Mouse (Mus musculus) hindbrain, postnatal 0 days (tissue): ENCODE measurements around the gene Abhd18. TPM values are rescaled to one million over a fixed set of nuclear protein-coding genes. Genes with fewer than 3 reads are reported as not detected.
"Not testable (repeated sequence)": the region's sequence is repeated elsewhere in the genome, so short reads cannot be mapped to it uniquely, and the experiment has no call there.

Experiments
- ATAC-seq: fragments of 200-750 bp; cut with Nextera tagmentation; 2 replicates; pipeline ENCODE4 v1.8.0; 2017; ENCODE audit warnings: mild to moderate bottlenecking, moderate TSS enrichment, moderate library complexity
- DNase-seq: peaks from one replicate; pipeline ENCODE4 v3.0.0-alpha.2; 2015; ENCODE audit warnings: low spot score
- H3K27ac ChIP-seq: fragments of 300-500 bp; sonication (generic); 2 replicates; pipeline ENCODE4 v1.5.1; 2014; ENCODE audit warnings: mild to moderate bottlenecking
- H3K27me3 ChIP-seq: fragments of 300-500 bp; sonication (generic); 2 replicates; pipeline ENCODE4 v1.6.1; 2014; ENCODE audit warnings: low read length, mixed read lengths; ENCODE audit not compliant: insufficient read depth
- H3K36me3 ChIP-seq: fragments of 300-500 bp; sonication (generic); 2 replicates; pipeline ENCODE4 v1.6.1; 2014; ENCODE audit warnings: low read length, mixed read lengths; ENCODE audit not compliant: insufficient read depth
- H3K4me1 ChIP-seq: fragments of 300-500 bp; sonication (generic); 2 replicates; pipeline ENCODE4 v1.6.1; 2014; ENCODE audit warnings: antibody characterized with exemption, low read length, mixed read lengths; ENCODE audit not compliant: insufficient read depth
- H3K4me2 ChIP-seq: fragments of 300-500 bp; sonication (generic); 2 replicates; pipeline ENCODE4 v1.6.1; 2014; ENCODE audit warnings: low read depth, mild to moderate bottlenecking, low read length, moderate library complexity, mixed read lengths
- H3K4me3 ChIP-seq: fragments of 300-500 bp; sonication (generic); 2 replicates; pipeline ENCODE4 v1.5.1; 2014; ENCODE audit warnings: low read length
- H3K9ac ChIP-seq: fragments of 300-500 bp; sonication (generic); replicated peaks from 2 replicates; pipeline ENCODE4 v1.6.1; 2014; ENCODE audit warnings: mild to moderate bottlenecking, low read length, moderate library complexity, mixed read lengths
- H3K9me3 ChIP-seq: fragments of 300-500 bp; sonication (generic); 2 replicates; pipeline ENCODE4 v1.6.1; 2016; ENCODE audit warnings: low read length, mixed read lengths
- CTCF ChIP-seq: IDR thresholded peaks from 2 replicates; pipeline ENCODE4 v1.5.1; 2016; ENCODE audit warnings: antibody characterized with exemption, control low read depth, low read depth
- WGBS: fragments of 180-500 bp; shearing (Covaris S2); extraction: QIAGEN DNeasy Blood & Tissue Kit; methylation state at CpG from one replicate; pipeline ENCODE4 v1.1.7; 2014; 5-methylcytosine and 5-hydroxymethylcytosine counted together
- polyA plus RNA-seq: library from polyadenylated mRNA; unstranded; fragments of >200 nt; fragmentation: Nextera tagmentation; extraction: Ambion mirVana; gene quantifications from 2 replicates; pipeline ENCODE4 v1.2.1, GENCODE M21; 2015
- total RNA-seq: library from RNA; depleted of rRNA; stranded (reverse); fragments of >200 nt; gene quantifications from 2 replicates; pipeline ENCODE4 v1.2.3, GENCODE M21; 2014; rRNA removed

Abhd18 gene
- total RNA-seq (5.0 and 7.2 TPM in 2 replicates), polyA plus RNA-seq (8.6 and 13.1 TPM in 2 replicates)

- no CpG with 5 or more reads among the region's 4 CpGs for WGBS
- peak within 1 kb of the TSS; percentile 51 for H3K4me3 ChIP-seq
These were observed at the start of gene Abhd18 for GRCm38 (mm10) chr3:40846957-40847017. TSS of gene Abhd18 (plus strand) at chr3:40846970.

DNA sequence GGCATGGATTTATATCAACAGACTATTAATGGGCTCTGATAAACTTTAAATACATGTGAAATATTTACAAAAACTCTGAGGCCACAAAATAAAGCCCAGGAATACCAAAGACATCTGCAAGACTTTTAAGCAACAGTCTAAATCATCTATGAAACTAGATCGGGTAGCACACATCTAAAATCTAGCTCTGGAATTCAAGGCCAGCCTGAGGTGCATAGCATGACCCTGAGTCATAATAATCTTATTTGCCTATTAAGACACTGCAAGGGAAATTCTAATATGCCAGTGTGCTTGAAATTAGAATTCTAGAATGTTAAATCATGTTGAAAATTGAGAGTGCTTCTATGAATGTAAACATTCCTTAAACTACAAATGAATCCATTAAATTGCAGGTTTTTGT lies 48.7 kb upstream of the Abhd18 start:
- H3K36me3 ChIP-seq, result no peaks in the 10 kb centered on the region; the same call in 1 of the 2 replicates
- H3K4me1 ChIP-seq, result no peaks in the 10 kb centered on the region; the same call in 1 of the 2 replicates
- no peaks in the 10 kb centered on the region for H3K27me3 ChIP-seq
- H3K9ac ChIP-seq, result no peak overlapping the region
- no peak for TF ChIP-seq CTCF
- ATAC-seq (no peak), DNase-seq (no peak)
- H3K27ac ChIP-seq, result no peak overlapping the region
- H3K4me2 ChIP-seq, result no peak overlapping the region
- H3K4me3 ChIP-seq, result no peak overlapping the region
- no peaks in the 10 kb centered on the region for H3K9me3 ChIP-seq
- 84% methylated on average over 1 of the region's 1 CpGs for WGBS

More at GRCm38 (mm10) chr3:40846957-40847017, at the start of gene Abhd18:
- peak within 1 kb of the TSS; percentile 58 for H3K4me2 ChIP-seq
- not testable (repeated sequence) for ATAC-seq, H3K27me3 ChIP-seq, H3K4me1 ChIP-seq, H3K36me3 ChIP-seq, H3K9me3 ChIP-seq, DNase-seq
- peak within 1 kb of the TSS; percentile 82 for H3K27ac ChIP-seq
- H3K9ac ChIP-seq, result peak within 1 kb of the TSS; percentile 52

- H3K4me1 ChIP-seq, result no peaks in the 10 kb centered on the region; the same call in 1 of the 2 replicates
- ATAC-seq (peak; percentile 10; the same call in 1 of the 2 replicates), DNase-seq (peak; percentile 69)
- peak; percentile 65 for TF ChIP-seq CTCF
- no peak overlapping the region for H3K27ac ChIP-seq
- H3K9me3 ChIP-seq, result no peaks in the 10 kb centered on the region
- H3K9ac ChIP-seq, result no peak overlapping the region
- H3K27me3 ChIP-seq, result no peaks in the 10 kb centered on the region
- 40% methylated on average over 7 of the region's 7 CpGs for WGBS
- no peak overlapping the region for H3K4me2 ChIP-seq
- no peaks in the 10 kb centered on the region; the same call in 1 of the 2 replicates for H3K36me3 ChIP-seq
- no peak overlapping the region for H3K4me3 ChIP-seq
These were observed 48.3 kb upstream of the Abhd18 start for GRCm38 (mm10) chr3:40798500-40798899.

DNA sequence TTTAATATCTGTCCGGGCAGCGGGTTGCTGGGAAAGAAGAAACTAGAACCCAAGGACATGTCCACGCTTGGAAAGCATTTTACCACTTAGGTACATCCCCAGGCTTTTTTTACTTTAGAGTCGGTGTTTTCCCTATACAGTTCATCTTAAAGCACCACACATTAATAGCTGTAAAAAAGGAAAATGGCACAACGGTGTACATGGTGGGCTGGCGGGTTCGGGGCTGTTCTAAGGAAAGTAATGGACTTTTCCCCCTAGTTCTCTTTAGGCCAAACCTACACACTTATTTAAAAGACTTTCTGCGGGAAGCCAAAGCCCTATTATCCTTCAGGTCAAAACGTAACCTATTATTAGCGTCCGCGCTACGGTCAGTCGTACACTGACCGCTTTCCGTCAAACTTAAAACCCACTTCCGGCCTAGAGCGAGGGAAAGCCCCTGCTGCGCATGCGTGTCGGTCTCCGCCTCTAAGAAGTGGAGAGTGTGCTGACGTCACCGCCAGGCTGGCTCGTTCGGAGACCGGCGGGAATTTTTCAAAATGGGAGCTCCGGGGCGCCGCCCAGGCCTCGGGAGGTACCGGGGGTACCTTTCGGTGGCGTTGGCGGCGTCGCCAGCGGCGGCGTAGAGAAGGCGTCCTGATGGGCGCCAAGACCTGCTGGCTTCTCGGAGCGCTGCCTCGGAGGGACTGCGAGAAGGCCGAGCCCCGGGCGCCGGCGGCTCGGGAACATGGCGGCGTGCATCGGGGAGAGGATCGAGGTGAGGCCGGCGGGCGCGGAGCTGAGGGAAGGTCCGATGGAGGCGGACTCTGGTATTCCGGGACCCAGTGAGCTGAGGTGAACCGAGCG lies 47.0 kb upstream of the Abhd18 start, which contains the start of gene Plk4:
TSS of gene Plk4 (plus strand) at position 490 of the 843 bp plus-strand sequence.
- Histone ChIP-seq H3K9ac (peak within 1 kb of the TSS; percentile 73), H3K27me3 (no peaks in the 10 kb centered on the region), H3K9me3 (no peaks in the 10 kb centered on the region), H3K4me3 (peak within 1 kb of the TSS; percentile 97), H3K4me2 (peak within 1 kb of the TSS; percentile 88), H3K27ac (peak within 1 kb of the TSS; percentile 62; the same call in 1 of the 2 replicates), H3K36me3 (no peaks in the 10 kb centered on the region; the same call in 1 of the 2 replicates), H3K4me1 (no peaks in the 10 kb centered on the region; the same call in 1 of the 2 replicates)
- ATAC-seq (peak; percentile 97), DNase-seq (peak; percentile 99)
- 2% methylated on average over 66 of the region's 66 CpGs for WGBS
- TF ChIP-seq CTCF, result no peak

GRCm38 (mm10) chr3:40800373-40800823 lies 46.4 kb upstream of the Abhd18 start:
- Histone ChIP-seq H3K9ac (peak overlapping the region; percentile 73), H3K27me3 (no peaks in the 10 kb centered on the region), H3K27ac (peak overlapping the region; percentile 62; the same call in 1 of the 2 replicates), H3K4me3 (peak overlapping the region; percentile 97), H3K4me2 (peak overlapping the region; percentile 88), H3K9me3 (no peaks in the 10 kb centered on the region), H3K36me3 (peaks cover 4% of the 10 kb centered on the region; the same call in 1 of the 2 replicates), H3K4me1 (no peaks in the 10 kb centered on the region; the same call in 1 of the 2 replicates)
- no peak; the same call in 1 of the 2 replicates for ATAC-seq
- TF ChIP-seq CTCF, result no peak
- no peak for DNase-seq
- WGBS, result 0% methylated on average over 31 of the region's 37 CpGs

DNA sequence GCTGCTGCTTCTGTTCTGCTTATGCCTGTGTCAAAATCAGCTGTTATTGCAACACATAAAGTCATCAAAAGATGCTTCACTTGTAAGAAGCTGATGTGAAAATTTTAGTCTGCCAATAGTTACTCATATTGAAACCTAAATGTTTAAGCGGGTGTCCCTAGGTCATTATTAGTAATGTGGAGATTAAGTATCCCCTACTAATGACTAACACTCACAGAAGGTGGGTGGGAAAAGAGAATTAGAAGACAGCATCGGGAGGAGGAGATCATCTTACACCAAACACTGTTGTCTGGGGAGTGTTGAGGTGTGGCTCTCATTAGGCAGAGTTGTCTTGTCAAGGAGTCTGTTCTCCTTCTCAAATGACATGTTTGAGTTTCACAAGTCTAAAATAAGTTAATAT lies 39.9 kb upstream of the Abhd18 start:
- Histone ChIP-seq H3K36me3 (peaks cover 21% of the 10 kb centered on the region; the same call in 1 of the 2 replicates), H3K9ac (no peak overlapping the region), H3K4me3 (no peak overlapping the region), H3K4me1 (no peaks in the 10 kb centered on the region), H3K9me3 (no peaks in the 10 kb centered on the region), H3K27ac (no peak overlapping the region), H3K4me2 (no peak overlapping the region), H3K27me3 (no peaks in the 10 kb centered on the region)
- WGBS, result 85% methylated on average over 2 of the region's 2 CpGs
- ATAC-seq (no peak), DNase-seq (no peak)
- TF ChIP-seq CTCF, result no peak

DNA sequence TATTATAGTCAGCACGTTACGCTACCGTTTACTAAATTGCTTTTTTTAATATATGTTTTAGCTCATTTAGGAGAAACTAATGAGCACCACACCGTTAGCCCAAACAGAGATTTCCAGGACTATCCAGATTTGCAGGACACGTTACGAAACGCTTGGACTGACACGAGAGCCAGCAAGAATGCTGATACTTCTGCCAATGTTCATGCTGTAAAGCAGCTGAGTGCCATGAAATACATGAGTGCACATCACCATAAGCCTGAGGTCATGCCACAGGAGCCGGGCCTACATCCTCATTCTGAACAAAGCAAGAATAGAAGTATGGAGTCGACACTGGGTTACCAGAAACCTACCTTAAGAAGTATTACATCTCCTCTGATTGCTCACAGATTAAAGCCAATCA lies 38.1 kb upstream of the Abhd18 start:
- Histone ChIP-seq H3K9ac (no peak overlapping the region), H3K9me3 (no peaks in the 10 kb centered on the region), H3K27me3 (no peaks in the 10 kb centered on the region), H3K4me3 (no peak overlapping the region), H3K4me1 (no peaks in the 10 kb centered on the region), H3K36me3 (peaks cover 30% of the 10 kb centered on the region; the same call in 1 of the 2 replicates), H3K4me2 (no peak overlapping the region), H3K27ac (no peak overlapping the region)
- no peak for TF ChIP-seq CTCF
- no peak for DNase-seq
- no peak for ATAC-seq
- 91% methylated on average over 10 of the region's 10 CpGs for WGBS
